Mouse (Mus musculus) CH12.LX (cell line): ENCODE measurements around the gene Gpr146. TPM values are rescaled to one million over a fixed set of nuclear protein-coding genes. Genes with fewer than 3 reads are reported as not detected.

Experiments
- DNase-seq: peaks from one replicate; pipeline ENCODE4 v3.0.0-alpha.2; 2013; ENCODE audit errors: extremely low read depth
- H3K27ac ChIP-seq: 2 replicates; pipeline ENCODE4 v1.5.1; 2012; ENCODE audit warnings: low read depth, mild to moderate bottlenecking, control low read depth, moderate library complexity; ENCODE audit not compliant: insufficient read depth
- H3K27me3 ChIP-seq: replicated peaks from 2 replicates; pipeline ENCODE3; 2012; ENCODE audit warnings: inconsistent platforms
- H3K36me3 ChIP-seq, 2 experiments: replicated peaks in 1 of 2; 2 replicates each; pipeline versions ENCODE3 to v1.6.1; 2012; ENCODE audit warnings: inconsistent platforms in 1 of 2, low read length in 1 of 2, mild to moderate bottlenecking in 1 of 2, mixed read lengths in 1 of 2, moderate library complexity in 1 of 2; ENCODE audit not compliant: control insufficient read depth in 1 of 2, insufficient read depth in 1 of 2
- H3K4me1 ChIP-seq, 2 experiments: 2 replicates each; pipeline ENCODE4 v1.6.1; 2012; ENCODE audit warnings: inconsistent platforms in 1 of 2, moderate library complexity in 1 of 2; ENCODE audit not compliant: insufficient read depth in 2 of 2, control insufficient read depth in 1 of 2
- H3K4me2 ChIP-seq: 2 replicates; pipeline ENCODE4 v1.6.1; 2012; ENCODE audit warnings: low read depth, mild to moderate bottlenecking, control low read depth; ENCODE audit not compliant: poor library complexity, insufficient read depth, severe bottlenecking
- H3K4me3 ChIP-seq, 3 experiments: fragments of 150-350 bp in 1 of 3; sonication (generic) in 1 of 3; replicated peaks in 1 of 3; 2 replicates each; pipeline versions ENCODE3 to v1.5.1; 2011 to 2012; ENCODE audit warnings: low read depth in 2 of 3, low read length in 2 of 3, mild to moderate bottlenecking in 2 of 3, moderate library complexity in 2 of 3, control low read depth in 1 of 3, improper control_type of control experiment in 1 of 3, inconsistent platforms in 1 of 3, mixed read lengths in 1 of 3; ENCODE audit not compliant: poor library complexity in 1 of 3
- H3K79me2 ChIP-seq: replicated peaks from 2 replicates; pipeline ENCODE4 v1.6.1; 2012; ENCODE audit warnings: mild to moderate bottlenecking, moderate library complexity; ENCODE audit not compliant: control insufficient read depth, poor library complexity, insufficient read depth, severe bottlenecking; ENCODE audit errors: extremely low read depth
- H3K9ac ChIP-seq: 2 replicates; pipeline ENCODE4 v1.6.1; 2012; ENCODE audit warnings: low read depth, mild to moderate bottlenecking, control low read depth, moderate library complexity; ENCODE audit not compliant: insufficient read depth
- H3K9me3 ChIP-seq: replicated peaks from 2 replicates; pipeline ENCODE3; 2012; ENCODE audit warnings: low read length, inconsistent platforms, mixed read lengths
- BHLHE40 ChIP-seq: IDR thresholded peaks from 2 replicates; pipeline ENCODE4 v1.6.1; 2011; ENCODE audit warnings: mild to moderate bottlenecking, low read depth, low read length, improper control_type of control experiment
- CHD2 ChIP-seq: IDR thresholded peaks from 2 replicates; pipeline ENCODE4 v1.6.1; 2011; ENCODE audit warnings: low read length, improper control_type of control experiment
- CTCF ChIP-seq, 2 experiments: IDR thresholded peaks in 1 of 2; conservative IDR thresholded peaks in 1 of 2; 2 replicates each; pipeline ENCODE4 v1.5.1; 2011 to 2012; ENCODE audit warnings: low read depth in 2 of 2, low read length in 2 of 2, improper control_type of control experiment in 1 of 2, inconsistent platforms in 1 of 2, mild to moderate bottlenecking in 1 of 2, moderate library complexity in 1 of 2
- ELF1 ChIP-seq: IDR thresholded peaks from 2 replicates; pipeline ENCODE4 v1.6.1; 2014; ENCODE audit warnings: low read depth, mild to moderate bottlenecking, inconsistent platforms, low read length, improper control_type of control experiment
- ETS1 ChIP-seq: conservative IDR thresholded peaks from 2 replicates; pipeline ENCODE4 v1.6.1; 2012; ENCODE audit warnings: low read depth, mild to moderate bottlenecking, inconsistent platforms, low read length, improper control_type of control experiment, moderate library complexity
- GABPA ChIP-seq: IDR thresholded peaks from 2 replicates; pipeline ENCODE4 v1.6.1; 2012; ENCODE audit warnings: low read depth, low read length, improper control_type of control experiment, inconsistent platforms; ENCODE audit not compliant: insufficient replicate concordance
- MAX ChIP-seq: IDR thresholded peaks from 2 replicates; pipeline ENCODE4 v1.6.1; 2011; ENCODE audit warnings: low read length, improper control_type of control experiment
- MEF2A ChIP-seq: IDR thresholded peaks from 2 replicates; pipeline ENCODE4 v1.6.1; 2014; ENCODE audit warnings: low read depth, mild to moderate bottlenecking, inconsistent platforms, low read length, improper control_type of control experiment, borderline replicate concordance
- MXI1 ChIP-seq: IDR thresholded peaks from 2 replicates; pipeline ENCODE4 v1.6.1; 2011; ENCODE audit warnings: mild to moderate bottlenecking, low read depth, low read length, improper control_type of control experiment
- MYC ChIP-seq: IDR thresholded peaks from 2 replicates; pipeline ENCODE4 v1.6.1; 2011; ENCODE audit warnings: low read depth, mild to moderate bottlenecking, improper control_type of control experiment, low read length
- RAD21 ChIP-seq: IDR thresholded peaks from 2 replicates; pipeline ENCODE4 v1.6.1; 2011; ENCODE audit warnings: low read depth, mild to moderate bottlenecking, low read length, improper control_type of control experiment, moderate library complexity
- SIN3A ChIP-seq: IDR thresholded peaks from 2 replicates; pipeline ENCODE4 v1.6.1; 2012; ENCODE audit warnings: low read length, improper control_type of control experiment, inconsistent platforms
- SMC3 ChIP-seq: IDR thresholded peaks from 2 replicates; pipeline ENCODE4 v1.6.1; 2011; ENCODE audit warnings: low read depth, low read length, improper control_type of control experiment
- ZC3H11A ChIP-seq: IDR thresholded peaks from 2 replicates; pipeline ENCODE4 v1.6.1; 2012; ENCODE audit warnings: low read depth, mild to moderate bottlenecking, inconsistent platforms, low read length, improper control_type of control experiment
- dilution Hi-C: fragments of 300-500 bp; cut with MboI; formaldehyde crosslinking; loops from 2 replicates; pipeline ENCODE4 v1.14.3; 2020; ENCODE audit warnings: low sequenced_read_pairs; ENCODE audit not compliant: extremely low pct_unique_long_range_greater_than_20kb, extremely low pct_ligation_motif_present
- in situ Hi-C: fragments of 300-500 bp; cut with MboI; formaldehyde crosslinking; loops from 3 replicates; pipeline ENCODE4 v1.14.3; 2019; ENCODE audit warnings: low sequenced_read_pairs, low pct_ligation_motif_present, low pct_unique_long_range_greater_than_20kb, mixed read lengths
- polyA plus RNA-seq: library from polyadenylated mRNA; unstranded; fragments of >175 nt; gene quantifications from 2 replicates; pipeline ENCODE4 v1.2.1, GENCODE M21; 2012; ENCODE audit warnings: low read depth; ENCODE audit not compliant: insufficient read length
- total RNA-seq, 2 experiments: library from RNA; depleted of rRNA; stranded (reverse); fragments of 300-350 nt in 1 of 2; fragments of >200 nt in 1 of 2; gene quantifications; 2 replicates each; pipeline ENCODE4 v1.2.3; 2012 to 2014

Gene Gpr146
- total and polyA plus RNA-seq, 3 experiments: 0.13 TPM; not detected in 2

DNA sequence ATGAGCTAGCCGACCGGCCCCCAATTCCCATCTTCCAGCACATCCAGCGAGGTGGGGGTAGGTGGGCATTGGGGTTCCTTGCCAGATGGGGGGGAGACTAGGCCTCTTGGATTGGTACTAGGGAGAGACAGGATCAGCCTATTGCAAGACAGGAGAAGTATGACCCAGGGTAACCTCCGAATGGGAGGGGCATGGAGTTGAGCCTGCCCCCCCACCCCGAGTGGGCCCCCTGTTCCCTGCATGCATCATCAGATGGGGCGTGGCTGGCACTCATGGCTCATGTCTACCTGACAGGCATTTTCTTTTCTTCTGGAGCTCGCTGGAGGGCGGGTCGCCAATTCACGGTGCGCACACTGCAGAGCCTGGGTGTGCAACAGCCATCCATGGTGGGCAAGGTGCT, 23.6 kb upstream of the Gpr146 start:
- H3K9ac ChIP-seq: no peak overlapping the region
- no peaks in the 10 kb centered on the region for H3K27me3 ChIP-seq
- H3K36me3 ChIP-seq: peaks cover 0 to 20% of the 10 kb centered on the region in 2 experiments
- in situ Hi-C loops: loop anchor here (25.0 kb wide), 1 partner anchor 108 kb away; the partner anchor contains the start of gene 3110082I17Rik
- no peak for DNase-seq
- H3K79me2 ChIP-seq: no peaks in the 10 kb centered on the region
- H3K9me3 ChIP-seq: no peaks in the 10 kb centered on the region
- H3K4me2 ChIP-seq: no peak overlapping the region
- no peak overlapping the region for H3K4me3 ChIP-seq
- H3K4me1 ChIP-seq: peaks cover 15 to 26% of the 10 kb centered on the region in 2 experiments; a peak in 3 of 4 replicates
- no peak overlapping the region for H3K27ac ChIP-seq
- no peak for TF ChIP-seq ELF1
- TF ChIP-seq, all 38 proteins: peak for 0
- dilution Hi-C loops: no loop called here

DNA sequence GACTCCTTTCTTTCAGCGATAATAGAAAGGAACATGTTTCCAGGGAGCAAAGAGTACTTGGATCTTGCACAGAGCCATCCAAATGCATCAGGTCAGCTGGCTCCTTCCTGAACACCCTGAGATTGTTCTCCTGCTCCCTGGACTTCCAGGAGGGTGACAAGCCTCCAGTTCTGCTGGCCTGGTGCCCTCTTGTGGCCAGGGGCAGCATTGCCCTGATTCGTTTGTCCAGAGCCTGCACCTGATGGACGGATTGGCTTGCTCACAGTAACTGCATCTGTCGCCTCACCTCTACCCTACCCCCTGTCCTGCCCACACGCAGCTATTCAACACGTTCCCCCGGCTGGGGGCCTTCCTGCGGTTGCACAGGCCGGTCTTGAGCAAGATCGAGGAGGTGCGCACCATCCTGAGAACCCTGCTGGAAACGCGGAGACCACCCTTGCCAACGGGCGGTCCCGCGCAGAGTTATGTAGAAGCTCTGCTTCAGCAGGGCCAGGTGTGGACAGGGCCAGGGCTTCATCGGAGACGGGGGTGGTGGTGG, 22.2 kb upstream of the Gpr146 start:
- H3K79me2 ChIP-seq: no peaks in the 10 kb centered on the region
- TF ChIP-seq MXI1 (no peak), CTCF (conservative IDR thresholded peaks at IDR 0.05 in 1 of 2, IDR thresholded peaks at IDR 0.05 in 1 of 2; ENCODE audit: low read depth in 2 of 2, low read length in 2 of 2) (peak; percentile 93 to 95), MYC (0 out of 2 replicates have a peak, but pooled peaks have one; percentile 28), ZC3H11A (0 out of 2 replicates have a peak, but pooled peaks have one; percentile 2), SMC3 (peak; percentile 87), RAD21 (peak; percentile 79), SIN3A (0 out of 2 replicates have a peak, but pooled peaks have one; percentile 20), MEF2A (no peak)
- H3K27me3 ChIP-seq: no peaks in the 10 kb centered on the region

DNA sequence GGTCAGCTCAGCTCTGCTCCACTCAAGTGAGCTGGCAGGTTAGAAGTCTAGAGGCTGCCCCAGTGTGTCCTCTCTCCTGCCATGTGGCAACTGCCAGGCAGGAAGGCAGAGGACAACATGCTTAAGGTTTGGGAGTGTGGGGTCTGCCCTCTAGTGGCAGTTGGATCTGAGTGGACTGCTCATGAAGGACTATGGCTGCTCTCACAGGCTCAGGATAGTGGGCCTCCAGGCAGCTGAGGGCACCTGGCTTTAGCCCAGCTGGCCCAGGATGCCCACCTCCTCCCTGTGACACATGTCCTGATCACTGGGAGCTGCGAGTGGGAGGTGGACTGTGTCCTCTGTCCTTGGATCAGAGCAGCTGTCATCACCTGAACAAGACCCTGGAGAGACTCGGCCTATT, 18.8 kb upstream of the Gpr146 start:
- Histone ChIP-seq H3K4me1 (no peaks in the 10 kb centered on the region), H3K4me2 (no peak overlapping the region), H3K36me3 (peaks cover 13 to 63% of the 10 kb centered on the region in 2 experiments), H3K27ac (no peak overlapping the region), H3K4me3 (no peak overlapping the region), H3K9me3 (no peaks in the 10 kb centered on the region), H3K27me3 (no peaks in the 10 kb centered on the region), H3K9ac (no peak overlapping the region), H3K79me2 (no peaks in the 10 kb centered on the region)
- in situ Hi-C loops: loop anchor here (25.0 kb wide), 1 partner anchor 104 kb away; the partner anchor contains the start of gene 3110082I17Rik
- dilution Hi-C loops: no loop called here
- peak; percentile 45; the same call in 1 of the 2 replicates for TF ChIP-seq MYC
- no peak for TF ChIP-seq GABPA
- peak; percentile 44 for TF ChIP-seq RAD21
- TF ChIP-seq MAX: 0 out of 2 replicates have a peak, but pooled peaks have one; percentile 38
- TF ChIP-seq SMC3: peak; percentile 53
- TF ChIP-seq ETS1: no peak
- no peak for TF ChIP-seq CHD2
- TF ChIP-seq BHLHE40: no peak
- TF ChIP-seq CTCF (conservative IDR thresholded peaks at IDR 0.05 in 1 of 2, IDR thresholded peaks at IDR 0.05 in 1 of 2; ENCODE audit: low read depth in 2 of 2, low read length in 2 of 2): peak; percentile 23 to 70; a peak in 2 of 4 replicates
- DNase-seq: peak; percentile 41

More for the DNA sequence above, 22.2 kb upstream of the Gpr146 start:
- H3K4me1 ChIP-seq: peaks cover 15 to 23% of the 10 kb centered on the region in 2 experiments; a peak in 3 of 4 replicates
- no peaks in the 10 kb centered on the region for H3K9me3 ChIP-seq
- H3K4me2 ChIP-seq: no peak overlapping the region
- dilution Hi-C loops: no loop called here
- H3K27ac ChIP-seq: no peak overlapping the region
- DNase-seq: peak; percentile 54
- no peak overlapping the region for H3K9ac ChIP-seq
- in situ Hi-C loops: loop anchor here (25.0 kb wide), 1 partner anchor 107 kb away; the partner anchor contains the start of gene 3110082I17Rik
- peaks cover 0 to 31% of the 10 kb centered on the region in 2 experiments for H3K36me3 ChIP-seq
- H3K4me3 ChIP-seq: no peak overlapping the region
